7 mouse cellular contexts compared by ENCODE assay signal in genomic region chr11:106658051-106658880, GRCm38 (mm10). TPM values are rescaled to one million over a fixed set of nuclear protein-coding genes. Genes with fewer than 3 reads are reported as not detected.
DNase-seq lines count a peak whose midpoint lies in the region; ATAC-seq lines count a peak whose summit lies in the region.

No protein-coding gene starts in this region.

- no peaks in the 10 kb centered on the region for H3K27me3 ChIP-seq in intestine, embryonic 15.5 days (replicated peaks)
- no peaks in the 10 kb centered on the region for H3K27me3 ChIP-seq in midbrain, embryonic 13.5 days

- H3K27ac ChIP-seq in intestine, embryonic 15.5 days = peak overlapping the region; percentile 89
- H3K27ac ChIP-seq in midbrain, embryonic 13.5 days = peak overlapping the region; percentile 64

- intact Hi-C loops in left cerebral cortex, postnatal 25 days (cut with DNase I) = no loop called here

- peak; percentile 88 for DNase-seq in adrenal gland, postnatal 10 days
- peak; percentile 88 for DNase-seq in gonadal fat pad, adult 2 months (ENCODE audit: low read depth)
- peak; percentile 78 to 80 for DNase-seq in left cerebral cortex, postnatal 25 days (ENCODE audit: low spot score in 2 of 2)
- peak; percentile 86 for DNase-seq in testis, postnatal 10 days (ENCODE audit: low spot score)

- H3K9me3 ChIP-seq in intestine, embryonic 15.5 days = no peaks in the 10 kb centered on the region
- H3K9me3 ChIP-seq in midbrain, embryonic 13.5 days = no peaks in the 10 kb centered on the region

- ATAC-seq in common myeloid progenitor, adult 5-6 weeks (replicated peaks; ENCODE audit: low read depth, poor library complexity, severe bottlenecking) = peak; percentile 36
- peak; percentile 83 for ATAC-seq in intestine, embryonic 15.5 days
- peak; percentile 84 for ATAC-seq in midbrain, embryonic 13.5 days

- H3K36me3 ChIP-seq in intestine, embryonic 15.5 days = no peaks in the 10 kb centered on the region
- H3K36me3 ChIP-seq in midbrain, embryonic 13.5 days = no peaks in the 10 kb centered on the region

- no peak overlapping the region for H3K4me3 ChIP-seq in intestine, embryonic 15.5 days (replicated peaks)
- no peak overlapping the region for H3K4me3 ChIP-seq in midbrain, embryonic 13.5 days (replicated peaks)

- H3K9ac ChIP-seq in intestine, embryonic 15.5 days = peak overlapping the region; percentile 20
- H3K9ac ChIP-seq in midbrain, embryonic 13.5 days (replicated peaks) = peak overlapping the region; percentile 41; the same call in 1 of the 2 replicates

- peaks cover 16% of the 10 kb centered on the region for H3K4me1 ChIP-seq in intestine, embryonic 15.5 days (replicated peaks)
- H3K4me1 ChIP-seq in midbrain, embryonic 13.5 days (replicated peaks) = peaks cover 29% of the 10 kb centered on the region

- H3K4me2 ChIP-seq in intestine, embryonic 15.5 days (replicated peaks) = peak overlapping the region; percentile 28
- H3K4me2 ChIP-seq in midbrain, embryonic 13.5 days (replicated peaks) = no peak overlapping the region

- WGBS in intestine, embryonic 15.5 days = 19% methylated on average over 14 of the region's 14 CpGs
- WGBS in midbrain, embryonic 13.5 days = 22% methylated on average over 14 of the region's 14 CpGs

RNA-seq across cellular contexts. Expression of gene Tex2, which starts 45.0 kb away (rescaled TPM):
- total RNA-seq in adrenal gland, postnatal 10 days (2021) = 10 to 100 TPM; 38.4 to 40.0 TPM
- 44.1 and 54.8 TPM in 2 replicates for total RNA-seq in common myeloid progenitor, adult 5-6 weeks (2017)
- polyA plus RNA-seq in gonadal fat pad, adult 2 months (2012; rRNA removed) = 26.3 and 26.6 TPM in 2 replicates
- polyA plus RNA-seq in intestine, embryonic 15.5 days (2015; fragmentation: Nextera tagmentation; extraction: Ambion mirVana) = 10.4 and 11.1 TPM in 2 replicates
- total RNA-seq in left cerebral cortex, postnatal 25 days (2021) = 100 to 1,000 TPM; 116 to 117 TPM
- 17.7 and 18.3 TPM in 2 replicates for polyA plus RNA-seq in midbrain, embryonic 13.5 days (2015; fragmentation: Nextera tagmentation; extraction: Ambion mirVana)
